Mouse (Mus musculus): ENCODE data around the gene Agpat4.

- no peak for TF ChIP-seq CTCF (IDR thresholded peaks at IDR 0.05)
- no peak for TF ChIP-seq EP300 (IDR thresholded peaks at IDR 0.05)
These were observed 97.7 kb downstream of the Agpat4 start for GRCm38 (mm10) chr17:12216224-12216623.

All from lung, postnatal 0 days (tissue).